Mouse (Mus musculus): ENCODE results near the gene Ppp1r15b. TPM values are rescaled to one million over a fixed set of nuclear protein-coding genes. Genes with fewer than 3 reads are reported as not detected.

Gene Ppp1r15b
- polyA plus RNA-seq, 2 experiments, result 29.9 to 38.5 TPM

GRCm38 (mm10) chr1:133085417-133085742, 45.6 kb upstream of the Ppp1r15b start:
- TF ChIP-seq POLR2A (IDR thresholded peaks at IDR 0.05; ENCODE audit: borderline replicate concordance, extremely low read depth, insufficient read depth, insufficient read length), result no peak
- peaks cover 5% of the 10 kb centered on the region; the same call in 1 of the 2 replicates for H3K4me1 ChIP-seq (ENCODE audit: control insufficient read depth, insufficient read depth, low read length)
- 85% methylated on average over 8 of the region's 8 CpGs for WGBS
- H3K4me2 ChIP-seq (replicated peaks; ENCODE audit: low read depth, low read length, severe bottlenecking), result no peak overlapping the region
- no peak overlapping the region for H3K4me3 ChIP-seq (replicated peaks; ENCODE audit: low read length)
- no peak for ATAC-seq (ENCODE audit: low FRiP score, low read depth)
- H3K9ac ChIP-seq (ENCODE audit: low read depth, low read length, severe bottlenecking), result no peak overlapping the region
- DNase-seq (ENCODE audit: low spot score), result no peak
- H3K27me3 ChIP-seq (ENCODE audit: control insufficient read depth, insufficient read depth, low read length), result no peaks in the 10 kb centered on the region
- no peak overlapping the region for H3K27ac ChIP-seq (replicated peaks; ENCODE audit: low read depth, low read length)
- no peaks in the 10 kb centered on the region for H3K9me3 ChIP-seq (ENCODE audit: control insufficient read depth, low read length)
- H3K36me3 ChIP-seq (ENCODE audit: control insufficient read depth, insufficient read depth, low read length), result peaks cover 40% of the 10 kb centered on the region

- peaks cover 5% of the 10 kb centered on the region; the same call in 1 of the 2 replicates for H3K4me1 ChIP-seq (ENCODE audit: control insufficient read depth, insufficient read depth, low read length)
- TF ChIP-seq POLR2A (IDR thresholded peaks at IDR 0.05; ENCODE audit: borderline replicate concordance, extremely low read depth, insufficient read depth, insufficient read length), result no peak
- no peak overlapping the region for H3K4me3 ChIP-seq (replicated peaks; ENCODE audit: low read length)
- WGBS, result 84% methylated on average over 10 of the region's 10 CpGs
- H3K36me3 ChIP-seq (ENCODE audit: control insufficient read depth, insufficient read depth, low read length), result peaks cover 45% of the 10 kb centered on the region
- ATAC-seq (ENCODE audit: low FRiP score, low read depth) (no peak), DNase-seq (ENCODE audit: low spot score) (no peak)
- no peaks in the 10 kb centered on the region for H3K27me3 ChIP-seq (ENCODE audit: control insufficient read depth, insufficient read depth, low read length)
- no peak overlapping the region for H3K4me2 ChIP-seq (replicated peaks; ENCODE audit: low read depth, low read length, severe bottlenecking)
- no peak overlapping the region for H3K9ac ChIP-seq (ENCODE audit: low read depth, low read length, severe bottlenecking)
- no peaks in the 10 kb centered on the region for H3K9me3 ChIP-seq (ENCODE audit: control insufficient read depth, low read length)
- no peak overlapping the region for H3K27ac ChIP-seq (replicated peaks; ENCODE audit: low read depth, low read length)
Observed at GRCm38 (mm10) chr1:133086804-133087203, 44.1 kb upstream of the Ppp1r15b start.

- WGBS, result 45% methylated on average over 7 of the region's 7 CpGs
- no peaks in the 10 kb centered on the region for H3K27me3 ChIP-seq (ENCODE audit: control insufficient read depth, insufficient read depth, low read length)
- no peak for TF ChIP-seq POLR2A (IDR thresholded peaks at IDR 0.05; ENCODE audit: borderline replicate concordance, extremely low read depth, insufficient read depth, insufficient read length)
- H3K9ac ChIP-seq (ENCODE audit: low read depth, low read length, severe bottlenecking), result no peak overlapping the region
- H3K36me3 ChIP-seq (ENCODE audit: control insufficient read depth, insufficient read depth, low read length), result peaks cover 47% of the 10 kb centered on the region
- no peaks in the 10 kb centered on the region for H3K9me3 ChIP-seq (ENCODE audit: control insufficient read depth, low read length)
- DNase-seq (ENCODE audit: low spot score), result peak; percentile 80
- H3K27ac ChIP-seq (replicated peaks; ENCODE audit: low read depth, low read length), result no peak overlapping the region
- H3K4me2 ChIP-seq (replicated peaks; ENCODE audit: low read depth, low read length, severe bottlenecking), result no peak overlapping the region
- peaks cover 5% of the 10 kb centered on the region; the same call in 1 of the 2 replicates for H3K4me1 ChIP-seq (ENCODE audit: control insufficient read depth, insufficient read depth, low read length)
- no peak overlapping the region for H3K4me3 ChIP-seq (replicated peaks; ENCODE audit: low read length)
- ATAC-seq (ENCODE audit: low FRiP score, low read depth), result 0 out of 2 replicates have a peak, but pooled peaks have one; percentile 19
Observed at GRCm38 (mm10) chr1:133087206-133087905, 43.6 kb upstream of the Ppp1r15b start.

- H3K27me3 ChIP-seq (ENCODE audit: control insufficient read depth, insufficient read depth, low read length), result no peaks in the 10 kb centered on the region
- H3K4me2 ChIP-seq (replicated peaks; ENCODE audit: low read depth, low read length, severe bottlenecking), result no peak overlapping the region
- H3K9ac ChIP-seq (ENCODE audit: low read depth, low read length, severe bottlenecking), result no peak overlapping the region
- 88% methylated on average over 10 of the region's 10 CpGs for WGBS
- no peak overlapping the region for H3K4me3 ChIP-seq (replicated peaks; ENCODE audit: low read length)
- H3K27ac ChIP-seq (replicated peaks; ENCODE audit: low read depth, low read length), result no peak overlapping the region
- TF ChIP-seq POLR2A (IDR thresholded peaks at IDR 0.05; ENCODE audit: borderline replicate concordance, extremely low read depth, insufficient read depth, insufficient read length), result no peak
- no peak for DNase-seq (ENCODE audit: low spot score)
- no peaks in the 10 kb centered on the region for H3K9me3 ChIP-seq (ENCODE audit: control insufficient read depth, low read length)
- peaks cover 5% of the 10 kb centered on the region; the same call in 1 of the 2 replicates for H3K4me1 ChIP-seq (ENCODE audit: control insufficient read depth, insufficient read depth, low read length)
- peaks cover 42% of the 10 kb centered on the region for H3K36me3 ChIP-seq (ENCODE audit: control insufficient read depth, insufficient read depth, low read length)
- no peak for ATAC-seq (ENCODE audit: low FRiP score, low read depth)
Observed at GRCm38 (mm10) chr1:133088196-133088595, 42.7 kb upstream of the Ppp1r15b start.

GRCm38 (mm10) chr1:133089415-133089814, 41.5 kb upstream of the Ppp1r15b start:
- Histone ChIP-seq H3K9me3 (ENCODE audit: control insufficient read depth, low read length) (no peaks in the 10 kb centered on the region), H3K4me3 (replicated peaks; ENCODE audit: low read length) (no peak overlapping the region), H3K27ac (replicated peaks; ENCODE audit: low read depth, low read length) (no peak overlapping the region), H3K4me2 (replicated peaks; ENCODE audit: low read depth, low read length, severe bottlenecking) (no peak overlapping the region), H3K4me1 (ENCODE audit: control insufficient read depth, insufficient read depth, low read length) (no peaks in the 10 kb centered on the region; the same call in 1 of the 2 replicates), H3K36me3 (ENCODE audit: control insufficient read depth, insufficient read depth, low read length) (peaks cover 39% of the 10 kb centered on the region), H3K27me3 (ENCODE audit: control insufficient read depth, insufficient read depth, low read length) (no peaks in the 10 kb centered on the region), H3K9ac (ENCODE audit: low read depth, low read length, severe bottlenecking) (no peak overlapping the region)
- WGBS, result 87% methylated on average over 4 of the region's 4 CpGs
- DNase-seq (ENCODE audit: low spot score) (no peak), ATAC-seq (ENCODE audit: low FRiP score, low read depth) (no peak)
- no peak for TF ChIP-seq POLR2A (IDR thresholded peaks at IDR 0.05; ENCODE audit: borderline replicate concordance, extremely low read depth, insufficient read depth, insufficient read length)
